Mouse (Mus musculus) cerebellum, postnatal 25 days (tissue): ENCODE measurements around the gene Acap2.

ENCODE experiments used
- DNase-seq, 2 experiments: peaks; one replicate each; pipeline ENCODE4 v3.0.0; 2021; ENCODE audit warnings: mixed read lengths in 2 of 2

Acap2 gene

DNA sequence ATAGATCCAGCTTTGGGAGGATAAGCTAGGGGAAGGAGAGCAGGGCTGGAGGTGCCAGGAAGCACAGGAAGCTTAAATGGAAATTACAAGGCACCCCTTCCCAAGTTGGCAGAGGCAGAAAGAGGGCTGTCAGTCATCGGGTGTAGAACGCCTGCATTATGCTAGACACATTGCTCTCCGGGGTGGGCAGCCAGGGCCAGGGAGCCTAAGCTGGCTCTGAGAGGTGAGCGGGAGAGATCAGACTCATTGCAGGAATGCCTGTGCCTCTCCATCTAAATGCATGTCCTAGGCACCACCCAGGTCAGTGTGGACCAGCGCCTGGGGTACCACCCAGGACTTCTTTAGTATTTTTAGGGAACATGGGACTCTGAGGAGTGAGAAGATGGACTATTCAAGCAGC is 123.6 kb downstream of the Acap2 start:
- no peak for DNase-seq

GRCm38 (mm10) chr16:31076436-31076835 is 124.6 kb downstream of the Acap2 start:
- no peak for DNase-seq

DNA sequence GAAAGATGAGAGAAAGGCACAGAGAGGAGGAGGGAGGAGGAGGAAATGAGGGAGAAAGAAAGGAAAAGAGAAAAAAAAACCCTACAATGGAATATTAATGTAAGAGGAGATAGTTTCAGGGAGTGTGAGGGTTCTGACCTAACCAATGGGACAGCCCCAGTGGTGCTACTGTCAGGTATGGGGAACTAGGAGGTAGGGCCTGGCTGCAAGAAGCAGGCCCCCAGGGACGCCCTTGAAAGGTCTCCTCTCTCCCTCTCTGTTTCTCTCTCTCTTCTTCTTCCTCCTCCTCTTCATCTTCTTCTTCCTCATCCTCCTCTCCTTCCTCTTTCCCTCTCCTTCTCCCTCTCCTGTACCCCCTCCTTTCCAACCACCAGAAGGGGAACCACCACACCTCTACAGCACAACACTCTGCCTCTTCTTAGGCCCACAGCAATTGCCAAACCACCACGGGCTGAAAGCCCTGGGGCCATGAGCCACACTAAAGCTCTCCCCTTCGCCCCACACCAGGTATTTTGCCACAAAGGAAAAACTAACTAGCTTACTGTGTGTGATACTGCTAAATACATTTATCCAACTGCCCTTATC is 126.6 kb downstream of the Acap2 start:
- no peak for DNase-seq

- peak in 1 of 2 experiments; percentile 2 for DNase-seq
These were observed 129.3 kb downstream of the Acap2 start for GRCm38 (mm10) chr16:31071731-31072130.

GRCm38 (mm10) chr16:31070358-31071133 is 130.5 kb downstream of the Acap2 start:
- peak; percentile 91 to 93 for DNase-seq

GRCm38 (mm10) chr16:31069211-31070166 is 131.6 kb downstream of the Acap2 start:
- no peak for DNase-seq

GRCm38 (mm10) chr16:31068280-31068679 is 132.8 kb downstream of the Acap2 start:
- DNase-seq, result no peak

GRCm38 (mm10) chr16:31066344-31067098 is 134.5 kb downstream of the Acap2 start:
- no peak for DNase-seq

GRCm38 (mm10) chr16:31064782-31065181 is 136.3 kb downstream of the Acap2 start:
- DNase-seq, result no peak

DNA sequence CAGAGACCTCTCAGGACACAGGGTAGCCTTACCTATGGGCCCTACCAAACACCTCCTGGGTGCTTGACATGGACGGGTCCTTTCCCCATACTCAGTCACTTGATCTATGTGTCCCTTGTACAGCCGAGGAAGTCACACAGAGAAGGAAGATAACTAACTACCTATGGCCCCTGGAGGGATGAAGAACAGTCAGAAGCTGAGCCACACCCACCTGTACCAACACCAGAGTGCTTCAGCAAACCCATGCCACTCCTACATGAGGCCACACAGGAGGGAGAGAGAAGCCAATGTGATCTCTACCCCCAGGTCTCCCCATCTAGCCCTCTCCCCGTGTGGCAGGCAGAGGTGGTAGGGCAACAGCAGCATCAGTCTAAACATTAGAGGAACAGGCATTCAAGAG is 138.1 kb downstream of the Acap2 start:
- DNase-seq, result no peak

- DNase-seq, result no peak
These were observed 139.7 kb downstream of the Acap2 start for GRCm38 (mm10) chr16:31061246-31061880.

DNA sequence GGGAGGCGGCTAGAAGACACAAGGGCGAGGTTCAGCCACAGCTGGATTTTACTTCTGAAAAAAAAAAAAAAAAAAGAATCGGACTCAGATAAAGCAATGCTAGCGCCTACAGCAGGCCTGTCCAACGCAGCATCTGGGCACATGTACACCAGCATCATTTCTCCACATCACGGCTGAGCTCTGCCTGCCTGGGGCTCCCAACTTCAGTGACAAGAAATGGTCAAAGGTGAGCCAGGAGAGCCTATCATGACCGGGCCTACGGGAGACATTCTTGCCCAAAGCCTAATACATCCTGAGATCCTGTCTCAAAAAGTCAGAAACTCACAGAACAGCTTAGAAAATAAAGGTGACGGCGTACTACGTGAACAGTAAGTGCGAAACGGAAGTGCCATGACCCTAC is 140.3 kb downstream of the Acap2 start:
- no peak for DNase-seq

GRCm38 (mm10) chr16:31060226-31060625 is 140.8 kb downstream of the Acap2 start:
- no peak for DNase-seq

DNA sequence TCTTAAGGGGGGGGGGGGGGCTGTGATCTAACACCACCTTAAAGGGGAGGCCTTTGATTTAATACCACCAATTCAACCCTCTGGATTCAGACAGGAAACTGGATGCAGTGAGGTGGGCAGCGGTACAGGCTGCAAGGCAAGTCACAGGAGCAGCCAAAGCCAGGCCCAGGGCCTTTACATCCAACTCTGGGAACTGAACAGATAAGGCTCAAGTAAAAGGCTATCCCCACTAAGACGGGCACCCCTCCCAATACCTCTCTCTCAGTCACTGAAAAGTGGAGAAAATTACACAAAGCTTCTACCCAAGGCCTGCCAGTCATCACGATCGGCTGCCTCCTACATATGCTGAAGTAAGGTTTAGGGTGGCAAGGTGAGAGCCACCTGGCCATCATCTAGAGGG is 141.3 kb downstream of the Acap2 start:
- no peak for DNase-seq

DNA sequence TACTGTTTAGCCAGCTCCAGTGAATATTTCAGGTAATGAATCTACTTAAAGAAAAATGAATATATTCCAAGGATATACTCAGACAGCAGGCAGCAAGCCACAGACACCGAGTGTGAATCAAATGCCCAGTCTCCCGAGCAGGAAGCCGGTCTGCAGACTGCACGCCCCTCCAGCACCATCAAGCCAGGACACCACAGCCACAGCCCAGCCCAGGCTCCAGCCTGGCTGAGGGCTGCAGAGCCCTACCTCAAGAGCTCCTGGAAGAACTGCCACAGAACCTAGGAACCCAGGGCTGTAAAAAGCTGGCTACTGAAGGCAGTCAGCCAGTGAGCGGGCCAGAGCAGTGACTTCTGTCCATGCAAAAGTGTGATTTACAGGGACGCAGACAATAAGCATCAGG is 148.2 kb downstream of the Acap2 start:
- DNase-seq, result no peak

DNA sequence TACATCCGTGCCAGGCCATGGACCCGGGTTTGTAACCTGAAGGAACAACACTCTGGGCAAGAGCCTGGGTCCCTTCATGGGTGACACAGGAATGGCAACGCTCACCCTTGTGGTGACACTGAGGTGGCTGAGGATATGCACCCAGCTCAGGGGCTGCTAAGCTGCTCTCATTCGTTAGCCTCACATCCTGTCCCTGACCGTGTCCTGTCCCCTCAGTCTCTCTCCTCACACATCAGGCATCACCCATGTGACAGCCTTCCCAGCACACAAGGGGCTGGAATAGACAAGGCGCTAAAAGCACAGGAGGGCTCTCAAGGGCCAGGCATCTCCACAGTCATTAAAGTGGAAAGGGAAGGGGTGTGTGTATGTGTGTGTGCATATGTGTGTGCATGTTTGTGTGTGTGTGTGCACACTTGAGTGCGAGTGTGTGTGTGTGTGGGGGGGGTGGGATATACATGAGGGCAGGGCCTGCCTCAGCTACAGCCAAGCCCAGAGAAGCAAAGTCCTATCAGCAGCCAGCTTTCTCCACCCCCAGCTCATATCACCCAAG is 148.8 kb downstream of the Acap2 start:
- DNase-seq, result no peak

GRCm38 (mm10) chr16:31050701-31051100 is 150.3 kb downstream of the Acap2 start:
- DNase-seq, result no peak

GRCm38 (mm10) chr16:31048194-31048593 is 152.9 kb downstream of the Acap2 start:
- no peak for DNase-seq

- DNase-seq, result peak; percentile 73 to 74
These were observed 153.7 kb downstream of the Acap2 start for GRCm38 (mm10) chr16:31047186-31047898.

- DNase-seq, result peak; percentile 57 to 63
These were observed 154.8 kb downstream of the Acap2 start for GRCm38 (mm10) chr16:31046217-31046659.

DNA sequence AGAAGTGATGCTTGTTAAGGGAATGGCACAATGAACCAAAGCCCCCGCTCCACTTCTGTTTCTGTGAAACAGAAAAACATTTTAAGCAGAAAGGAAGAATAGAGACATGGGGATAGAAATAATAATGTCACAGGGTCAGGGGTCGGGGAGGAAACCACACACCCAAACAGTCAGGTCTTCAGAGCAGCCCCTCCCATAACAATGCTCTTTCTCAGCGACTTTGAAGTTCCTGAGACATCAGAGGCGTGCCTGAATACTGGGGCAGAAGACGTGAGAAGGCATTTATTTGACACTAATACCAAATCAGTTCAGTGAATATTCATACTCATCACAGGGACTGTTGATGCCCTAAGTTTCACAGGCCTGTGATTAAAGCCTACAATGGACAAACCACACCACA is 155.8 kb downstream of the Acap2 start:
- DNase-seq, result no peak
